Mouse (Mus musculus) cerebellum, adult 11-12 months (tissue): ENCODE results near the gene Steap3.

ENCODE experiments used
- DNase-seq: peaks from one replicate; pipeline ENCODE4 v3.0.0; 2022

Steap3 gene

GRCm38 (mm10) chr1:120196724-120197123 is 75.8 kb downstream of the Steap3 start:
- DNase-seq = no peak

- no peak for DNase-seq
Measured at GRCm38 (mm10) chr1:120195947-120196346, 76.6 kb downstream of the Steap3 start.

GRCm38 (mm10) chr1:120193586-120193985 is 78.9 kb downstream of the Steap3 start:
- DNase-seq = no peak

GRCm38 (mm10) chr1:120192321-120192720 is 80.2 kb downstream of the Steap3 start:
- DNase-seq = no peak

- no peak for DNase-seq
Measured at GRCm38 (mm10) chr1:120190946-120191345, 81.6 kb downstream of the Steap3 start.

- DNase-seq = no peak
Measured at GRCm38 (mm10) chr1:120190300-120190699, 82.2 kb downstream of the Steap3 start.

GRCm38 (mm10) chr1:120189206-120189605 is 83.3 kb downstream of the Steap3 start:
- no peak for DNase-seq

- no peak for DNase-seq
Measured at GRCm38 (mm10) chr1:120187059-120187458, 85.4 kb downstream of the Steap3 start.

GRCm38 (mm10) chr1:120186655-120187054 is 85.8 kb downstream of the Steap3 start:
- no peak for DNase-seq

GRCm38 (mm10) chr1:120186204-120186603 is 86.3 kb downstream of the Steap3 start:
- no peak for DNase-seq

- no peak for DNase-seq
Measured at GRCm38 (mm10) chr1:120177141-120177540, 95.4 kb downstream of the Steap3 start.

- no peak for DNase-seq
Measured at GRCm38 (mm10) chr1:120176313-120176712, 96.2 kb downstream of the Steap3 start.

GRCm38 (mm10) chr1:120174991-120175390 is 97.5 kb downstream of the Steap3 start:
- DNase-seq = no peak

GRCm38 (mm10) chr1:120171819-120172521 is 100.5 kb downstream of the Steap3 start:
- DNase-seq = no peak

- DNase-seq = no peak
Measured at GRCm38 (mm10) chr1:120170307-120170706, 102.2 kb downstream of the Steap3 start.

GRCm38 (mm10) chr1:120168674-120169073 is 103.8 kb downstream of the Steap3 start:
- DNase-seq = no peak

GRCm38 (mm10) chr1:120168016-120168415 is 104.5 kb downstream of the Steap3 start:
- DNase-seq = no peak

- DNase-seq = no peak
Measured at GRCm38 (mm10) chr1:120162616-120163015, 109.9 kb downstream of the Steap3 start.

- no peak for DNase-seq
Measured at GRCm38 (mm10) chr1:120161502-120161901, 111.0 kb downstream of the Steap3 start.

GRCm38 (mm10) chr1:120158474-120159127 is 113.9 kb downstream of the Steap3 start:
- no peak for DNase-seq

- no peak for DNase-seq
Measured at GRCm38 (mm10) chr1:120155325-120155724, 117.2 kb downstream of the Steap3 start.

GRCm38 (mm10) chr1:120154232-120154631 is 118.3 kb downstream of the Steap3 start:
- no peak for DNase-seq

- no peak for DNase-seq
Measured at GRCm38 (mm10) chr1:120146994-120147393, 125.5 kb downstream of the Steap3 start.

- DNase-seq = no peak
Measured at GRCm38 (mm10) chr1:120145527-120146216, 126.8 kb downstream of the Steap3 start.
